Mouse (Mus musculus): ENCODE measurements at regions not wholly inside any gene's neighbourhood (a gene's known extent, or its start where the extent isn't known, plus 50 kb on each side); places are given as distances from the start of the nearest gene placed in this dataset.

- TF ChIP-seq CTCF (conservative IDR thresholded peaks at IDR 0.05; ENCODE audit: low read length) (no peak), POU5F1 (IDR thresholded peaks at IDR 0.05; ENCODE audit: borderline replicate concordance, low read length) (no peak)
Observed at GRCm38 (mm10) chr17:84876037-84876436, 80.5 kb upstream of the Ppm1b start.

Data from E14TG2a.4 (cell line).